22 mouse cellular contexts compared by ENCODE assay signal in the genomic region with DNA sequence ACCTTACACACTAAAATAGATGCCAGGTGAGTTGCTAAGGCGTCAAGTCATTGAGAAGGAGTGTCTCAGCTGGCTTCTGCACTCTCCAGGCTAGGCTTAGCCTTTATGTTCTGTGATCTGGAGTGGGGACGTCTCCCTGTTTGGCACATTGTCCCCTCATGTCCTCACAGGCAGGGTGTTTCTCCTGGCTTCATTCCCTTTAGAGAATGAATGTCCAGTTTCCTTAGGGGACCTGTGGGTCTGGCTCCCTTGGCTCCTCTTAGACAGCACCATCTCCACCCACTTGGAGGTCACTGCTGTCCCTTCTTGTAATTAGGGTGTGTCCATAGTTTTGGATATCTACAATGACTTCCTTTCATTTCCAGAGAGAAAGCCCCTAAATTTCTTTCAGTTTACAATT. TPM values are rescaled to one million over a fixed set of nuclear protein-coding genes. Genes with fewer than 3 reads are reported as not detected.
DNase-seq lines count a peak whose midpoint lies in the region; ATAC-seq and TF ChIP-seq lines count a peak whose summit lies in the region.
"Had no signal": no experiment of that assay in that cellular context is flagged by ENCODE, and none has a peak within 500 bp of the region (broad histone marks: within the 10 kb centered on the region; RNA-seq: fewer than 3 reads in every experiment).

No protein-coding gene starts in this region.

- H3K4me1 ChIP-seq in lung, postnatal 0 days (ENCODE audit: insufficient read depth, low read depth, low read length) = no peaks in the 10 kb centered on the region

- peak; percentile 90 for DNase-seq in heart, adult 11 months
- no peak for DNase-seq in heart, postnatal 10 days
- DNase-seq in lung, postnatal 0 days (ENCODE audit: low spot score) = no peak
- no peak for DNase-seq in lung, adult 18-20 months
- DNase-seq: adrenal gland, adult 2 months; adrenal gland, adult 8-10 months; adrenal gland, postnatal 10 days; adrenal gland, postnatal 14 days; adrenal gland, postnatal 25 days; adrenal gland, postnatal 36 days; B cell, adult 2 months; cerebellum, adult 11 months; cerebellum, adult 11-12 months; cerebellum, adult 18-20 months had no signal

- H3K36me3 ChIP-seq in lung, postnatal 0 days (ENCODE audit: insufficient read depth, low read length) = no peaks in the 10 kb centered on the region
- H3K36me3 ChIP-seq: G1E had no signal

- intact Hi-C loops in heart, postnatal 10 days (cut with DNase I) = no loop called here

- peak; percentile 23; the same call in 1 of the 2 replicates for ATAC-seq in lung, postnatal 0 days
- ATAC-seq: activated CD4-positive, CD25-positive, alpha-beta regulatory T cell, adult 4 months; CD4-positive, CD25-positive, alpha-beta regulatory T cell, adult 4 months; Patski had no signal

- no peak overlapping the region for H3K4me3 ChIP-seq in lung, postnatal 0 days (ENCODE audit: low read depth, low read length)

- no peak overlapping the region for H3K4me2 ChIP-seq in lung, postnatal 0 days (replicated peaks; ENCODE audit: low read depth, low read length)

- H3K9me3 ChIP-seq in lung, postnatal 0 days (ENCODE audit: low read length) = no peaks in the 10 kb centered on the region

- no peak overlapping the region for H3K9ac ChIP-seq in lung, postnatal 0 days (replicated peaks; ENCODE audit: low read depth)

- 41% methylated on average over 2 of the region's 2 CpGs for WGBS in lung, postnatal 0 days

- no peak for TF ChIP-seq EP300 in lung, postnatal 0 days (IDR thresholded peaks at IDR 0.05)

- no peaks in the 10 kb centered on the region for H3K27me3 ChIP-seq in lung, postnatal 0 days (replicated peaks; ENCODE audit: insufficient read depth, low read length)
- H3K27me3 ChIP-seq: Patski had no signal

- no peak for TF ChIP-seq CTCF in lung, postnatal 0 days (IDR thresholded peaks at IDR 0.05)

- H3K27ac ChIP-seq in lung, postnatal 0 days (ENCODE audit: low read length) = no peak overlapping the region

RNA-seq across cellular contexts. Expression of gene Gja4, which starts 6.9 kb away (rescaled TPM):
- total RNA-seq in heart, postnatal 10 days (2021) = 10 to 100 TPM; 28.2 to 30.2 TPM
- 56.9 and 58.3 TPM in 2 replicates for polyA plus RNA-seq in lung, postnatal 0 days (2015; fragmentation: Nextera tagmentation; extraction: Ambion mirVana)
- total RNA-seq: CH12.LX, MEL had no signal
- polyA plus RNA-seq: activated CD4-positive, CD25-positive, alpha-beta regulatory T cell, adult 4 months; CD4-positive, CD25-positive, alpha-beta regulatory T cell, adult 4 months; G1E had no signal

RNA-seq across cellular contexts. Expression of gene Gjb3, which starts 23.7 kb away (rescaled TPM):
- under 1 TPM; 0.22 to 0.37 TPM for total RNA-seq in heart, postnatal 10 days (2021)
- 2.9 and 3.3 TPM in 2 replicates for polyA plus RNA-seq in lung, postnatal 0 days (2015; fragmentation: Nextera tagmentation; extraction: Ambion mirVana)
- total RNA-seq: adrenal gland, adult 18-20 months; adrenal gland, adult 8-10 months; adrenal gland, postnatal 25 days; adrenal gland, postnatal 36 days; CH12.LX; G1E; MEL had no signal
- polyA plus RNA-seq: activated CD4-positive, CD25-positive, alpha-beta regulatory T cell, adult 4 months; adrenal gland, adult 2 months; G1E had no signal

RNA-seq across cellular contexts. Expression of gene Gjb4, which starts 47.0 kb away (rescaled TPM):
- not detected for total RNA-seq in heart, postnatal 10 days (2021)
- 0.27 and 0.31 TPM in 2 replicates for polyA plus RNA-seq in lung, postnatal 0 days (2015; fragmentation: Nextera tagmentation; extraction: Ambion mirVana)
- total RNA-seq: adrenal gland, adult 18-20 months; adrenal gland, adult 2 months; adrenal gland, adult 8-10 months; adrenal gland, postnatal 10 days; adrenal gland, postnatal 14 days; adrenal gland, postnatal 25 days; adrenal gland, postnatal 36 days; adrenal gland, postnatal 4 days; CH12.LX; MEL had no signal
- polyA plus RNA-seq: activated CD4-positive, CD25-positive, alpha-beta regulatory T cell, adult 4 months; CD4-positive, CD25-positive, alpha-beta regulatory T cell, adult 4 months; G1E had no signal

RNA-seq across cellular contexts. Expression of gene Gjb5, which starts 51.1 kb away (rescaled TPM):
- under 1 TPM; 0.53 to 0.55 TPM for total RNA-seq in heart, postnatal 10 days (2021)
- 1.7 and 1.9 TPM in 2 replicates for polyA plus RNA-seq in lung, postnatal 0 days (2015; fragmentation: Nextera tagmentation; extraction: Ambion mirVana)
- total RNA-seq: adrenal gland, postnatal 25 days; MEL had no signal
- polyA plus RNA-seq: activated CD4-positive, CD25-positive, alpha-beta regulatory T cell, adult 4 months; CD4-positive, CD25-positive, alpha-beta regulatory T cell, adult 4 months; G1E had no signal
